Mouse (Mus musculus): ENCODE data around the gene Ythdf1.

Ythdf1 gene

GRCm38 (mm10) chr2:180920810-180921400, at the start of gene Ythdf1:
Ythdf1 (minus strand) TSS chr2:180920949.
- DNase-seq (ENCODE audit: low read depth, low spot score): peak; percentile 98

GRCm38 (mm10) chr2:180967010-180967763, 46.4 kb upstream of the Ythdf1 start, which contains the start of gene Arfgap1:
Arfgap1 (plus strand) TSS chr2:180967225.
- DNase-seq (ENCODE audit: low read depth, low spot score): peak; percentile 89

GRCm38 (mm10) chr2:180966092-180966882, 45.5 kb upstream of the Ythdf1 start:
- DNase-seq (ENCODE audit: low read depth, low spot score): no peak

- peak; percentile 92 for DNase-seq (ENCODE audit: low read depth, low spot score)
Observed at GRCm38 (mm10) chr2:180963956-180964355, 43.2 kb upstream of the Ythdf1 start.

- DNase-seq (ENCODE audit: low read depth, low spot score): no peak
Observed at GRCm38 (mm10) chr2:180962616-180963308, 42.0 kb upstream of the Ythdf1 start.

- DNase-seq (ENCODE audit: low read depth, low spot score): no peak
Observed at GRCm38 (mm10) chr2:180960187-180960586, 39.4 kb upstream of the Ythdf1 start.

GRCm38 (mm10) chr2:180959605-180960004, 38.9 kb upstream of the Ythdf1 start:
- no peak for DNase-seq (ENCODE audit: low read depth, low spot score)

- DNase-seq (ENCODE audit: low read depth, low spot score): peak; percentile 92
Observed at GRCm38 (mm10) chr2:180954061-180955047, 33.6 kb upstream of the Ythdf1 start, which contains the start of gene Nkain4. Nkain4 (minus strand) TSS chr2:180954699.

GRCm38 (mm10) chr2:180953638-180954037, 32.9 kb upstream of the Ythdf1 start:
- no peak for DNase-seq (ENCODE audit: low read depth, low spot score)

- peak; percentile 71 for DNase-seq (ENCODE audit: low read depth, low spot score)
Observed at GRCm38 (mm10) chr2:180952731-180953171, 32.0 kb upstream of the Ythdf1 start.

- DNase-seq (ENCODE audit: low read depth, low spot score): peak; percentile 58
Observed at GRCm38 (mm10) chr2:180949947-180950346, 29.2 kb upstream of the Ythdf1 start.

- no peak for DNase-seq (ENCODE audit: low read depth, low spot score)
Observed at GRCm38 (mm10) chr2:180941869-180942268, 21.1 kb upstream of the Ythdf1 start.

GRCm38 (mm10) chr2:180940187-180940586, 19.4 kb upstream of the Ythdf1 start:
- DNase-seq (ENCODE audit: low read depth, low spot score): no peak

GRCm38 (mm10) chr2:180932418-180932817, 11.7 kb upstream of the Ythdf1 start:
- peak; percentile 50 for DNase-seq (ENCODE audit: low read depth, low spot score)

- peak; percentile 29 for DNase-seq (ENCODE audit: low read depth, low spot score)
Observed at GRCm38 (mm10) chr2:180928723-180929122, 8.0 kb upstream of the Ythdf1 start, which contains the start of gene Birc7. Birc7 (plus strand) TSS chr2:180929023.

- peak; percentile 75 for DNase-seq (ENCODE audit: low read depth, low spot score)
Observed at GRCm38 (mm10) chr2:180925176-180925575, 4.4 kb upstream of the Ythdf1 start.

- DNase-seq (ENCODE audit: low read depth, low spot score): no peak
Observed at GRCm38 (mm10) chr2:180922739-180923138, 2.0 kb upstream of the Ythdf1 start.

- peak; percentile 24 for DNase-seq (ENCODE audit: low read depth, low spot score)
Observed at GRCm38 (mm10) chr2:180919913-180920809, 588 bp downstream of the Ythdf1 start.

- DNase-seq (ENCODE audit: low read depth, low spot score): no peak
Observed at GRCm38 (mm10) chr2:180915886-180916433, 4.8 kb downstream of the Ythdf1 start.

All from ZHBTc4 (cell line).